Mouse (Mus musculus): Measurements from ENCODE around the gene Erich6.
"Not testable (repeated sequence)": the region's sequence is repeated elsewhere in the genome, so short reads cannot be mapped to it uniquely, and the experiment has no call there.

Gene Erich6

GRCm38 (mm10) chr3:58646180-58646579, 9.2 kb upstream of the Erich6 start:
- in situ Hi-C loops (cut with MseI, MboI) = no loop called here

- in situ Hi-C loops (cut with MseI, MboI) = no loop called here
These were observed 5.3 kb downstream of the Erich6 start for GRCm38 (mm10) chr3:58631693-58632092.

DNA sequence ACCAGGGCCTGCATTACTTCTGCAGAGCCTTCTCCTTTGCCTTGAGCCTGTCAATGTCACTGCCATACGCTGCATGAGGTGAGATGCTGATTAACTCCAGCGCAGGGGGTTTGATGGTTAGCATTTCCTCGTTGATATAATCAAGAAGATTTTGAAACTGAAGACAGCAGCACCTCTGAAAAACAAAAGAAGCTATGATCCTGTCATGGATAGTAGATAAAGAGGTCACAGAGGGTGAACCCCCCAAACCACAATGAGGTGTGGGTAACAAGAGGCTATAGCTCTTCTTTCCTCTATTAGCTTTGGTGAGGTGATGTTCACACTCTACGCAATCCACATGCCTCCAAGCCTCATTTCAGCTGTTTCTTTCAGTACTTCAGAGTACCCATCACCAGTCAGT, 12.0 kb downstream of the Erich6 start:
- in situ Hi-C loops (cut with MseI, MboI) = no loop called here

DNA sequence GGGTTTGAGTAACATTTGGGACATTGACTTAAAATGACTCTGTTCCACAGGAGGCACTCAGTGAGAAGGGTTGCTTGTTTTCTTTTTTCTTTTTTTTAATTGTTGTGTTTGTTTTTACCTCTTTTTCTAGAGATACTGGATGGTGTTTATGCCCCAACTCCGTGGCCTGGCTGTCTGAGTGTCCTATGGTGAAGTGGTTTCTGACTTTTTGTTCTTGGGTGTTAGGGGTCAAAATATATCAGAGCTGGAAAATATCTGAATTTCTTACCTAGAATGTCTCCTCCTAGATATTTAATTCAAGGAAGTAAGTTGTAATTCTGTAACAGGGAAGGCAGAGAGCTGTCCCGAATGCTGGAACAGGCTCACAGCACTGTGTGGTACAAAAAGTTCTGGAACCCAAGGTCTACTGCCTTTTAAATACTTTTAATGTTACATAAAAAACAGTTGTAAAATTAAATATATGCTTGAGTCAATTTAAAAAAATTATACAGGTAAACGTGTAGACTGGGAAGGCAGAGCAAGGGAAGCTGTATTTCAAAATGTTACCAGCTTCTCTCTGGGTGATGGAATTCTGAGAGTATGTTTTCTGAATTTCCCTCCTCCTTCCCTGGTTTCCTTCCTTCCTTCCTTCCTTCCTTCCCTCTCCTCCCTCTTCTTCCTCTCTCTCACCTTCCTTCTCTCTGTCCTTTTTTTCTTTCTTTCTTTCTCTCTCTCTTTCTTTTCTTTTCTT, 14.2 kb downstream of the Erich6 start:
- in situ Hi-C loops (cut with MseI, MboI) = no loop called here

DNA sequence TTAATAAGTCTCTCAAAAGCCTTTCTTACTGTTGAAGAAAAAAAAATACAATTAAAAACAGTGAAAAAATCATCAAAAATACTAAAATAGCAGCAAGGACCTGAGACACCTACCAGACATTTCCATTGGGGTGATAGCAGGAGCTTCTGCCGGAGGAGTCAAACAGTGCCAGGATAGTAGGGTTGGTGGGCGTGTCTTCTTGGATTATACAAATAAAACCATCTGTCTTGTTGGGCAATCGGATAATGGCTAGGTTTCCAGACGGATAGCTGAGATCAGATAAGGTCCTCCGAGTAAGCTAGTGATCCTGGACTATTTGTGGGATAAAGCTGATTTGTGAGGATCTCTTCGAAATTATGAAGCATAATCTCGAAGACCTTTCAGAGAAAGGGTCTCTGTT, 15.9 kb downstream of the Erich6 start:
- in situ Hi-C loops (cut with MseI, MboI) = no loop called here

DNA sequence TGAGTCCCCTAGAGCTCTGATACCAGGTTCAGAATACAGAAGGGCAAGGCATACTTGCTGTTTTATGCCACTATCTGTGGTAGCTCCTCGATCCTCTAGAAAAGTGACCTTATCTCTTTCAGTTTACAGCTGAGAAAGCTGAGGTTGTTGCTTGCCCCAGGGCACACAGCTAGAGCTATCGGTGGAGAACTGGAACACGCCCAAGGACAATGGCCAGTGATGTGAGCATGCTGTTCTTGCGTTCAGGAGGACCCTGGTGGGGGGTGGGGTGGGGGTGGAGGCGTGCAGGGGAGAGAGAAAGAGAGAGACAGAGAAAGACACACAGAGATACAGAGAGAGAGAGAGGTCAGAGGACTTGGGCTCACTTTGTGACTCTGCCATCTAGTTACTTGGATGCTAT, 27.0 kb downstream of the Erich6 start:
- in situ Hi-C loops (cut with MseI, MboI) = no loop called here

DNA sequence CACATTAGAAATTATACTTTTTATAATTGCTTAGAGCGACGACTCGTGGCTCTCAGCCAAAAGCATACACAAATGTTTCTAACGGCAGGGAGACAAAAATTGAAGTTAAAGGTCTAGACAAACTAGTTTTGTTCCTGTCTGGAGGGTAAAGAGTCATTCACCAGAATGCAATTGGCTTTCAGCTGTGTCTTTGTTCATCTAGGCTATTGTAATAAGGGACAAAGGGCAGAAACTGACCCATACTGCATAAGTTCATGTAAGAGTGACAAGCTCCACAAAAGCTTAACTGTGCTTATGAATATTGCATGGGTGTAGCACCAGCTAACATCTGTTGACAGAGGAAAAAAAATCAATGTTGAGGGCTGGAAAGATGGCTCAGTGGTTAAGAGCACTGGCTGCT, 28.5 kb downstream of the Erich6 start:
- in situ Hi-C loops (cut with MseI, MboI) = no loop called here

GRCm38 (mm10) chr3:58593623-58594022, 43.4 kb downstream of the Erich6 start:
- in situ Hi-C loops (cut with MseI, MboI) = no loop called here

DNA sequence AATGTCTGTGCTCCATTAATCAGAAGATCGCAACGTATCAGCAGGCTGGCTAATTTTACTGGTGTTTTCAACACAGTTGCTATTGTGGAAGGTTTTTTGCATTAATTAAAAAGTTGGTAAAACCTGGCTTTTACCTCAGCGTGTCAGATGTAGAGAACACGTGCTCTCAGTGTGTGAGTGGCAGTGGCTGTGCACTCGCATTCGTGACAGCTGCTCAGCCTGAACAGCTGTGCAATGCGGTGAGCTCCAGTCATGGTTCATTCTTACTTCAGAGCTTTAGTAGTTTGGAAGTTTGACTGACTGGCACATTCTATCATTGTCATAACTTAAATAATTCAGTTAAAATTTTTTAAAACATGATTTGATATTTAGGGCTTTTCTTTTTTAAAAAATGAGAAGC, 44.3 kb downstream of the Erich6 start:
- in situ Hi-C loops (cut with MseI, MboI) = not testable (repeated sequence)

DNA sequence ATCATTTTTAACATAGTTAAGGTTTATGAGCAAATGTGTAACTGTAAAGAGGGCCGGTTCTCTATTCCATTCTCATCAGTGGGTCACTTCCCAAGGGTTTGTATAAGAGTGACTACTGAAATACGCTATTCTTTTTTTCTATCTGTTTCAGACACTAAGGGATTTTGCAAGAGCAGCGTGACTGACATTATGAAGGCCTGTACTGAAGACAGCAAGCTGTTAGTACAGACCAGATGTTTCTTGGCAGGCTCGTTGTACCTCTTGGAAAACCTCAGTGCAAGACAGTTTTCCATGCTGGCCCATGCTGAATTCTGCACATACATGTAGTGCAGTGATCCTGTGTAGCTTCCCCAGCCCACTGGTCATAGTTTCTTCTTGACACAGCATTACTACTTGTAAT, 46.5 kb downstream of the Erich6 start:
- in situ Hi-C loops (cut with MseI, MboI) = not testable (repeated sequence)

DNA sequence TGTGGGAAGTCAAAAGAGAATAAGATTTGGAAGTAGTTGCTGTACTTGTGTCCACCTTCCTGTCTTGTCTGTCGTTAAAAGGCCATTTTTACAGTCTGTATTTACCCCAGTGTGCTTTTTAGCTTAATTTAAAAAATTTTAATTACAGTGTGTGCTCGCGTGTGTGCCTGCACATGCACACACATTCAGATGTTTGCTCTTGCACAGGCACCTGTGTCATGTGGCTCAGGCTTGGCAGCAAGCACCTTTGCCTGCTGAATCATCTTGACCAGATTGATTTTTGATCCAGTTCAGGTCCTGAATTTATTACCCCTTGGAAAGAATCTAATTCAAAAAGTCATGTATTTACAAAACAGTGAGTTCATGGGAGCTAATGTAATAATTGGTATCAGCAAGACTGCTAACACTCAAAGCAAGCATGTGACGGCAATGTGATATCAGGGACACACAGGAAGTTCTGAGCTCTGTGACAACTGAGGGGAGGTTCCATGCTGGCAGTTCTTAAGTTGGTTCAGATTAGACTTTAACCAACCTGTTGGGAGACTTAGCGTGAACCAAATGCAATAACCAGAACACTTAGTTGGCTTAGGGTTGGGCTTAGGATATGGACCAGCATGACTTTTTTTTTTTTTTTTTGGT, 54.1 kb downstream of the Erich6 start:
- in situ Hi-C loops (cut with MseI, MboI) = no loop called here

DNA sequence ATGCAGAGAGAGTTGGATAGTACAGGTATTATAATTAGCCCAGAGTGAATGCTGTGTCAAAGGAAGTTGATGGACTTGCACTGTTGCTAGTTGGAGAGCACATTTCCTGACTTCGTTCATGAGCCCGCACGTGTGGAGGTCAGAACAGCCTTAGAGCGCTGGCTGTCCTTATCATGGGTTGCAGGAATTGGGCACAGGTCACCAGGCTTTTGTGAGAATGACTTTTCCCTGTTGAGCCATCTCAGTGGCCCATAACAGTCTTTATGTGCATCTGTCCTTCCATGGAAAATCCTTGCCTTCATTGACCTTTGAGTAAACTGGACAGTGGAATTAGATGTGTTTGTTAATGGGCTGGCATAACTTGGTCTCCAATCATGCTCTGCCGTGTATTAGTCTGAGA, 54.7 kb downstream of the Erich6 start:
- in situ Hi-C loops (cut with MseI, MboI) = no loop called here

DNA sequence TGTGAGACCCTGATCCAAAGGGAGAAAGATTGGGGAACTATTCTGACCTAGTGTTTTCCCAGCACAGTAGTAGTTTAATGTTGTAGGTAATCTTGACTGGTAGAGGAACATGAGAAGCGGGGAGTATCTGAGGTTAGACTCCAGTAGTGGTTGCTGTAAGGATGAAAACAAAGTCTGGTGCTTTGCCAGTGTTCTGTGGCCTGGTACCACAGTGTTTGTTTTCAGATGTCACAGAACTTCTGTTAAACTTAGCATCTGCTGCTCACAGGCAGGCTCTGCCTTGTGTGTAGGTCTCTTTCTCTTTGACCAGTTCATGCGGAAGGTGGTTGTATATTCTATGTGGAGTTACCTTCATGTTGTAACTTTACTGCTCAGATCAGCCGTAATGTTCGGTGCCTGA, 55.5 kb downstream of the Erich6 start:
- in situ Hi-C loops (cut with MseI, MboI) = no loop called here

DNA sequence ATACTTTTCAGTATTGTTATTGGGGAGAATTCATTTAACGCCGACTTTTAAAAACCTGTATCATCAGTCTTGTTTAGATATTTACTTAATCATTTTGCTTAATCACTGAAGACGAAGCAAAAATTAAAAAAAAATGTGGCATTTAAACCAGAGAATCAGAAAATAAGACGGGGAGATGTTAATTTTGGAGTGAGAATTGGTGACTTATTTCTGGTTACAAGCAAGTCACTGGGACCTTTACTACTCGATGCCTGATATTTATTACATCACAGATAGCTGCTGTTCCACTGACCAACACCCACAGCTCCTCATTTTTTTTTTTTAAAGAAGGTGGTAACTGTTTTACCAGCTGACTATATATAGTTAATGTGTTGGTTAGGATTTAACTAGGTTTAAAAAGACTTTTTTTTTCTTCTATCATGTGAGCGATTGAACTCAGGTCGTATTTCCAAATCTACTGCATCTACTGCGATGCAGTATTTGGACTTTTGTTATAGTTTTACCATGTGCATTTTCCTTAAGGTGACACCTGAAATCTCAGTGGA, 59.4 kb downstream of the Erich6 start:
- in situ Hi-C loops (cut with MseI, MboI) = no loop called here

DNA sequence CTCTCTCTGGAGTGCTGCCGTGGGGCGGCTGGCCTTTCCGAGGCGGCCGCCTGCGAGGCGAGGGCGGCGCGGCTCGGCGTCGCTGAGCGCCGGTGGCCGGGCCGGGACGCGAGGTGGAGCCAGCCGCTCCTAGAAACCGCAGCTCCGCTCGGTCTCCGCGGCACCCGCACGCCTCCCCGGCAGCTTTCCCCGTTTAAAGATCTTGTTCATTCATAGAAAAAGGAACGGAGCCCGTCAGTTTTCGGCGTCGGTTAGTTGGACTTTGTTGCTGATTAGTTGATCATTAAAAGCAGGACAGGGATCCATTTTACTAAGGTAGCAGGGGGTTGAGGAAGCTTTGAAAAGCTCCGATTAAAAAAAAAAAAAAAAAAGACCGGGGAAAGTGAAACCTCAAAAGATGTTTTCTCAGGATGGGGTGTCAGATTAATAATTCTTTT, 59.9 kb downstream of the Erich6 start:
- in situ Hi-C loops (cut with MseI, MboI) = no loop called here

- in situ Hi-C loops (cut with MseI, MboI) = no loop called here
These were observed 60.6 kb downstream of the Erich6 start, which contains the start of gene Selenot for GRCm38 (mm10) chr3:58576137-58577066. Selenot (plus strand) TSS chr3:58576636.

GRCm38 (mm10) chr3:58570821-58571220, 66.2 kb downstream of the Erich6 start:
- in situ Hi-C loops (cut with MseI, MboI) = no loop called here
